Mouse (Mus musculus) myocyte (in vitro differentiated cells): Measurements from ENCODE around the gene Laptm5. TPM values are rescaled to one million over a fixed set of nuclear protein-coding genes. Genes with fewer than 3 reads are reported as not detected.

Experiments
- H3K27me3 ChIP-seq: one replicate; pipeline ENCODE4 v1.6.1; 2011; ENCODE audit not compliant: control insufficient read depth, insufficient read depth, insufficient read length
- H3K36me3 ChIP-seq: one replicate; pipeline ENCODE4 v1.6.1; 2011; ENCODE audit not compliant: control insufficient read depth, insufficient read depth
- H3K4me2 ChIP-seq: one replicate; pipeline ENCODE4 v1.6.1; 2011; ENCODE audit warnings: low read depth, control low read depth
- H3K4me3 ChIP-seq: one replicate; pipeline ENCODE4 v1.5.1; 2011; ENCODE audit warnings: mild to moderate bottlenecking, control low read depth, moderate library complexity
- H3K79me2 ChIP-seq: one replicate; pipeline ENCODE4 v1.6.1; 2011; ENCODE audit not compliant: control insufficient read depth, insufficient read depth
- H3ac ChIP-seq: one replicate; pipeline ENCODE4 v1.6.1; 2011; ENCODE audit not compliant: control insufficient read depth, insufficient read length
- CEBPB ChIP-seq: IDR thresholded peaks from 2 replicates; pipeline ENCODE4 v1.6.1; 2011; ENCODE audit warnings: mild to moderate bottlenecking, moderate library complexity; ENCODE audit not compliant: poor library complexity, insufficient read depth, severe bottlenecking
- E2F4 ChIP-seq: IDR thresholded peaks from one replicate; pipeline ENCODE4 v1.6.1; 2011; ENCODE audit warnings: mild to moderate bottlenecking, control low read depth, moderate library complexity; ENCODE audit not compliant: insufficient read depth
- MAX ChIP-seq: IDR thresholded peaks from one replicate; pipeline ENCODE4 v1.6.1; 2011; ENCODE audit warnings: low read depth, mild to moderate bottlenecking, control low read depth
- MYOD1 ChIP-seq, 3 experiments: IDR thresholded peaks; one replicate each; pipeline ENCODE4 v1.6.1; 2011; ENCODE audit warnings: control low read depth in 2 of 3, low read depth in 2 of 3, mild to moderate bottlenecking in 2 of 3, moderate library complexity in 1 of 3; ENCODE audit not compliant: insufficient read length in 2 of 3, control insufficient read depth in 1 of 3
- MYOG ChIP-seq, 3 experiments: IDR thresholded peaks; one replicate each; pipeline ENCODE4 v1.6.1; 2011; ENCODE audit warnings: control low read depth in 2 of 3, low read depth in 2 of 3, mild to moderate bottlenecking in 2 of 3; ENCODE audit not compliant: insufficient read length in 2 of 3, control insufficient read depth in 1 of 3, insufficient read depth in 1 of 3
- POLR2A ChIP-seq: IDR thresholded peaks from one replicate; pipeline ENCODE4 v1.6.1; 2011; ENCODE audit warnings: low read depth, mild to moderate bottlenecking, control low read depth, moderate library complexity; ENCODE audit not compliant: insufficient read length
- POLR2AphosphoS2 ChIP-seq: IDR thresholded peaks from one replicate; pipeline ENCODE4 v1.6.1; 2011; ENCODE audit warnings: low read depth, control low read depth; ENCODE audit not compliant: insufficient read length
- REST ChIP-seq: IDR thresholded peaks from one replicate; pipeline ENCODE4 v1.6.1; 2011; ENCODE audit warnings: mild to moderate bottlenecking, control low read depth, moderate library complexity; ENCODE audit not compliant: insufficient read depth, insufficient read length
- SRF ChIP-seq: IDR thresholded peaks from one replicate; pipeline ENCODE4 v1.6.1; 2011; ENCODE audit warnings: low read depth; ENCODE audit not compliant: control insufficient read depth, insufficient read length
- TCF12 ChIP-seq: IDR thresholded peaks from one replicate; pipeline ENCODE4 v1.6.1; 2011; ENCODE audit warnings: mild to moderate bottlenecking, control low read depth; ENCODE audit not compliant: poor library complexity, insufficient read depth, severe bottlenecking
- TCF3 ChIP-seq: IDR thresholded peaks from one replicate; pipeline ENCODE4 v1.6.1; 2011; ENCODE audit warnings: low read depth, control low read depth; ENCODE audit not compliant: insufficient read length
- USF1 ChIP-seq: IDR thresholded peaks from one replicate; pipeline ENCODE4 v1.6.1; 2011; ENCODE audit warnings: low read depth, mild to moderate bottlenecking, control low read depth, moderate library complexity
- polyA plus RNA-seq: library from polyadenylated mRNA; unstranded; fragments of >200 nt; fragmentation: generic; extraction: Trizol; gene quantifications from one replicate; pipeline ENCODE4 v1.2.1, GENCODE M21; 2012; ENCODE audit warnings: missing spikeins

The Laptm5 gene
- 0.06 TPM for polyA plus RNA-seq

DNA sequence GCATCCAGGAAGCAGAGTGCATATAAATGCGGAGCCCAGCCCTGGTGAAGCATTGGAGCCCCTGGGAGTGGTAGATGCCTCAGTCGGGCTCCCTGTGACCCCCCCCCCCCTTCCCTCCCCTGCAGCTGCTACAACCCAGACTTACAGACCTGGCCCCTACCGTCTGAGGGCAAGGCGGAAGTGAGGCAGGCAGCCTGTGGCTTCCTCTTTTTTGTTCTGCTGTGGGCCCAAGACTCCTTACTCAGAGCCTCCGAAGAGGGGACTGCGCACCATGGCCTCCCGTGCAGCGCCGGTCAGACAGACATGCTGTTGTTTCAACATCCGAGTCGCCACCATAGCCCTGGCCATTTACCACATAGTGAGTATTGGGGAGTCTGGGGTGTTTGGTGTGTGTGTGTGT, at the start of gene Laptm5:
TSS of gene Laptm5 (plus strand) at position 49 of the 400 bp plus-strand sequence.
- H3K4me3 ChIP-seq, result no peak within 1 kb of the TSS
- TF ChIP-seq CEBPB (no peak), TCF12 (no peak), MAX (no peak), POLR2AphosphoS2 (no peak), TCF3 (no peak), E2F4 (no peak), SRF (no peak), MYOG (IDR thresholded peaks at IDR 0.05; ENCODE audit: control insufficient read depth in 1 of 3, insufficient read depth in 1 of 3, insufficient read length in 2 of 3, low read depth in 2 of 3) (no peak), USF1 (no peak), REST (no peak), MYOD1 (IDR thresholded peaks at IDR 0.05; ENCODE audit: control insufficient read depth in 1 of 3, insufficient read length in 2 of 3, low read depth in 2 of 3) (no peak), POLR2A (no peak)
- peaks cover 5% of the 10 kb centered on the region for H3K27me3 ChIP-seq
- H3K4me2 ChIP-seq, result no peak within 1 kb of the TSS
- no peaks in the 10 kb centered on the region for H3K36me3 ChIP-seq
- H3ac ChIP-seq, result no peak within 1 kb of the TSS
- H3K79me2 ChIP-seq, result no peaks in the 10 kb centered on the region

DNA sequence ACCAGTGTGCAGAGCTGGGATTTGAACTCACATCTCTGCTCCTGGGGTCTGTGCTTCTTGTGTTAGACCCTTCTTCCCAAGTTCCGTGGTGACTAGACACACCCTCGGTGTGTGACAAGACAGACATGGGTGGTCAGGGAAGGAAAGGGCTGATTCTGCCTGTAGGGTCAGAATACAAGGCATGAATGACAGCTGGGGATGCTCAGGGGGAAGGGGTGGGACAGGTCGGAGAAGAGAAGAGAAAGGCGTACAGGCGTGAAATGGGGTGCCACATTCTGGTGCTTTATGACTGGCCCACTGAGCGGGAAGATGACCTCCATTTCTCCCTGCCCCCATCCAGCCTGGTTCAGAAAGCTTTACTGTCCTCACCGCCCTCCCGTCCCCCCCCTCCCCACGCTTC, 47.5 kb upstream of the Laptm5 start:
- H3K36me3 ChIP-seq, result no peaks in the 10 kb centered on the region
- H3K4me3 ChIP-seq, result no peak overlapping the region
- H3K4me2 ChIP-seq, result no peak overlapping the region
- H3K27me3 ChIP-seq, result no peaks in the 10 kb centered on the region
- no peaks in the 10 kb centered on the region for H3K79me2 ChIP-seq
- no peak for TF ChIP-seq E2F4
- no peak for TF ChIP-seq MYOD1 (IDR thresholded peaks at IDR 0.05; ENCODE audit: control insufficient read depth in 1 of 3, insufficient read length in 2 of 3, low read depth in 2 of 3)
- TF ChIP-seq SRF, result no peak
- TF ChIP-seq USF1, result no peak
- no peak for TF ChIP-seq MYOG (IDR thresholded peaks at IDR 0.05; ENCODE audit: control insufficient read depth in 1 of 3, insufficient read depth in 1 of 3, insufficient read length in 2 of 3, low read depth in 2 of 3)
- TF ChIP-seq REST, result no peak
- no peak for TF ChIP-seq TCF12
- TF ChIP-seq MAX, result no peak
- TF ChIP-seq POLR2AphosphoS2, result no peak
- TF ChIP-seq POLR2A, result no peak
- no peak for TF ChIP-seq TCF3
- no peak for TF ChIP-seq CEBPB
- H3ac ChIP-seq, result no peak overlapping the region

DNA sequence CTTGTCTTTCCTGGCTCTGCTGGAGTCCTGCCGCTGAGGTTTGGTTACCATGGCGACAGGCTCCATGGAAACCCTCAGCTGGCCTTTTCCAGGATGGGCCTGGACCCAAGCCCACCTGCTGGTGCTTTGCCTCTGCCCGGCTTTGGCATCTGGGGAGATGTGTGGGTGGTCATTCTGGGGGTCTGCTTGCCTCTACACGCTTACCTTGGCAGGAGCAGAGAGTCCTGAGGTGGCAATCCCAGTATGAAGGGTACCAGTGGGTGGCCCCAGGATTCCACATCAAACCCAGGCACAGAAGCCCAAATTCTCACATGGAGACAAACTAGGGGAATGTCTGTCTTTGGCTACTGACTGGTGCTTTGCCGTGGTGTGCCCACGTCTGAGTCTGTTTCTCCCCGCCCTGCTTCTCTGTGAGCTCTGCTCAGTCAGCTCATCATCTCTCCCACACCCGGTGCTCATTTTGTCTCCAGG, 47.0 kb upstream of the Laptm5 start:
- Histone ChIP-seq H3K4me2 (no peak overlapping the region), H3ac (no peak overlapping the region), H3K79me2 (no peaks in the 10 kb centered on the region), H3K36me3 (no peaks in the 10 kb centered on the region), H3K27me3 (no peaks in the 10 kb centered on the region), H3K4me3 (no peak overlapping the region)
- no peak for TF ChIP-seq TCF3
- no peak for TF ChIP-seq CEBPB
- no peak for TF ChIP-seq USF1
- TF ChIP-seq SRF, result no peak
- no peak for TF ChIP-seq MAX
- TF ChIP-seq REST, result no peak
- no peak for TF ChIP-seq MYOD1 (IDR thresholded peaks at IDR 0.05; ENCODE audit: control insufficient read depth in 1 of 3, insufficient read length in 2 of 3, low read depth in 2 of 3)
- no peak for TF ChIP-seq POLR2AphosphoS2
- no peak for TF ChIP-seq TCF12
- no peak for TF ChIP-seq POLR2A
- no peak for TF ChIP-seq MYOG (IDR thresholded peaks at IDR 0.05; ENCODE audit: control insufficient read depth in 1 of 3, insufficient read depth in 1 of 3, insufficient read length in 2 of 3, low read depth in 2 of 3)
- TF ChIP-seq E2F4, result no peak

DNA sequence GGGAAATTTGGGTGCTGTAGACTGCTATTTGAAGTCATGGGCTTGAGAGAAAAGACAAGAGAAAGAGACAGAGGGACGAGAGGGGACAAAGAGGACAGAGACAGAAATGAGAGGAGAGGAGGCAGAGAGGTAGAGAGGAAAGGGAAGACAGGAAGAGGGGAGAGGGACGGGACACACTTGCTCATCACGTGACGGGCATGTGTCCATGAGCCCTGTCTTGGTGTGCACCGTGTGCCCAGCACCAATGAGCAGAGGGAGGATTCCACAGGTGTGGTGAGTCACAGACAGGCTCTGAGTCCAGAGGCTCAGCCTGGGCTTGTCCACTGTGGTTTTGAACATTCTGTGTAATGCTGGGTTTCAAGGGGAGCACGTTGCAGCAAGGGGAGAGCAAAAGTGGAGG, 45.0 kb upstream of the Laptm5 start:
- TF ChIP-seq MYOG (IDR thresholded peaks at IDR 0.05; ENCODE audit: control insufficient read depth in 1 of 3, insufficient read depth in 1 of 3, insufficient read length in 2 of 3, low read depth in 2 of 3), result no peak
- peak; percentile 33 for TF ChIP-seq USF1
- H3K4me2 ChIP-seq, result no peak overlapping the region
- no peak overlapping the region for H3K4me3 ChIP-seq
- H3K36me3 ChIP-seq, result no peaks in the 10 kb centered on the region
- no peaks in the 10 kb centered on the region for H3K27me3 ChIP-seq
- H3K79me2 ChIP-seq, result no peaks in the 10 kb centered on the region
- H3ac ChIP-seq, result no peak overlapping the region

DNA sequence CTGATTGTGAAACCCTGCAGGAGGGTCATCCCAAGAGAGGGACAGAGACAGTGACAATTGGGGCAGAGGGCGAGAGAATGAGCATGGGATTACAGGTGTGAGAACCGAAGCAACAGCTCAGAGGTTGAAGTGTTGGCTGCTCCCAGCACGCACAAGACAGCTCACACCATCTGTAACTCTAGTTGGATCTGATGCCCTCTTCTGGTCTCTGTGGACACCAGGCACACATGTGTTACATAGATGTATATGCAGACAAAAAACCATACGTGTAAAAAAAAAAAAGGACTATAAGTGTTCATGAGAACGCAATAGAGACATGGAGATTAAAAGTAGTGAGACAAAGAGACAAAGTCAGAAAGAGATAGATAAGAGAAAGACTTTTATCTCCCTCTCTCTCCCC, 44.1 kb upstream of the Laptm5 start:
- Histone ChIP-seq H3K27me3 (no peaks in the 10 kb centered on the region), H3K4me2 (no peak overlapping the region), H3ac (no peak overlapping the region), H3K36me3 (no peaks in the 10 kb centered on the region), H3K4me3 (no peak overlapping the region), H3K79me2 (no peaks in the 10 kb centered on the region)
- TF ChIP-seq TCF3 (no peak), CEBPB (no peak), MYOG (IDR thresholded peaks at IDR 0.05; ENCODE audit: control insufficient read depth in 1 of 3, insufficient read depth in 1 of 3, insufficient read length in 2 of 3, low read depth in 2 of 3) (no peak), E2F4 (no peak), USF1 (no peak), SRF (no peak), MYOD1 (IDR thresholded peaks at IDR 0.05; ENCODE audit: control insufficient read depth in 1 of 3, insufficient read length in 2 of 3, low read depth in 2 of 3) (no peak), TCF12 (no peak), POLR2A (no peak), MAX (no peak), REST (no peak), POLR2AphosphoS2 (no peak)
